Mouse (Mus musculus) kidney, postnatal 0 days (tissue): Measurements from ENCODE around the gene Slc37a4. TPM values are rescaled to one million over a fixed set of nuclear protein-coding genes. Genes with fewer than 3 reads are reported as not detected.
A peak's percentile ranks its signal among the peaks of the same experiment; 100 is the strongest.

ENCODE experiments used
- ATAC-seq: fragments of 200-750 bp; cut with Nextera tagmentation; replicated peaks from 2 replicates; pipeline ENCODE4 v1.8.0; 2017; ENCODE audit warnings: low read depth, moderate number of reproducible peaks, moderate TSS enrichment, moderate library complexity; ENCODE audit not compliant: low FRiP score
- DNase-seq: peaks from one replicate; pipeline ENCODE4 v3.0.0-alpha.2; 2016; ENCODE audit warnings: low spot score
- H3K27ac ChIP-seq: fragments of 300-500 bp; sonication (generic); 2 replicates; pipeline ENCODE4 v1.5.1; 2014; ENCODE audit warnings: mild to moderate bottlenecking
- H3K27me3 ChIP-seq: fragments of 300-500 bp; sonication (generic); 2 replicates; pipeline ENCODE4 v1.6.1; 2014; ENCODE audit warnings: low read length, mixed read lengths; ENCODE audit not compliant: insufficient read depth
- H3K36me3 ChIP-seq: fragments of 300-500 bp; sonication (generic); 2 replicates; pipeline ENCODE4 v1.6.1; 2014; ENCODE audit warnings: low read length, mixed read lengths; ENCODE audit not compliant: insufficient read depth
- H3K4me1 ChIP-seq: fragments of 300-500 bp; sonication (generic); replicated peaks from 2 replicates; pipeline ENCODE4 v1.6.1; 2014; ENCODE audit warnings: antibody characterized with exemption, low read length, mixed read lengths; ENCODE audit not compliant: insufficient read depth
- H3K4me2 ChIP-seq: fragments of 300-500 bp; sonication (generic); 2 replicates; pipeline ENCODE4 v1.6.1; 2014; ENCODE audit warnings: mild to moderate bottlenecking, low read length, moderate library complexity, mixed read lengths
- H3K4me3 ChIP-seq: fragments of 300-500 bp; sonication (generic); replicated peaks from 2 replicates; pipeline ENCODE4 v1.5.1; 2014; ENCODE audit warnings: low read depth, low read length
- H3K9ac ChIP-seq: fragments of 300-500 bp; sonication (generic); 2 replicates; pipeline ENCODE4 v1.6.1; 2014; ENCODE audit warnings: low read depth, low read length
- H3K9me3 ChIP-seq: fragments of 300-500 bp; sonication (generic); replicated peaks from 2 replicates; pipeline ENCODE4 v1.6.1; 2016; ENCODE audit warnings: low read length, inconsistent platforms, mixed read lengths
- CTCF ChIP-seq: IDR thresholded peaks from 2 replicates; pipeline ENCODE4 v1.5.1; 2016; ENCODE audit warnings: antibody characterized with exemption, low read depth, mild to moderate bottlenecking, moderate library complexity
- WGBS: fragments of 180-500 bp; shearing (Covaris S2); extraction: QIAGEN DNeasy Blood & Tissue Kit; methylation state at CpG from one replicate; pipeline ENCODE4 v1.1.7; 2014; 5-methylcytosine and 5-hydroxymethylcytosine counted together
- polyA plus RNA-seq: library from polyadenylated mRNA; unstranded; fragments of >200 nt; fragmentation: Nextera tagmentation; extraction: Ambion mirVana; gene quantifications from 2 replicates; pipeline ENCODE4 v1.2.1, GENCODE M21; 2015

Gene Slc37a4
- 88.7 and 101 TPM in 2 replicates for polyA plus RNA-seq

DNA sequence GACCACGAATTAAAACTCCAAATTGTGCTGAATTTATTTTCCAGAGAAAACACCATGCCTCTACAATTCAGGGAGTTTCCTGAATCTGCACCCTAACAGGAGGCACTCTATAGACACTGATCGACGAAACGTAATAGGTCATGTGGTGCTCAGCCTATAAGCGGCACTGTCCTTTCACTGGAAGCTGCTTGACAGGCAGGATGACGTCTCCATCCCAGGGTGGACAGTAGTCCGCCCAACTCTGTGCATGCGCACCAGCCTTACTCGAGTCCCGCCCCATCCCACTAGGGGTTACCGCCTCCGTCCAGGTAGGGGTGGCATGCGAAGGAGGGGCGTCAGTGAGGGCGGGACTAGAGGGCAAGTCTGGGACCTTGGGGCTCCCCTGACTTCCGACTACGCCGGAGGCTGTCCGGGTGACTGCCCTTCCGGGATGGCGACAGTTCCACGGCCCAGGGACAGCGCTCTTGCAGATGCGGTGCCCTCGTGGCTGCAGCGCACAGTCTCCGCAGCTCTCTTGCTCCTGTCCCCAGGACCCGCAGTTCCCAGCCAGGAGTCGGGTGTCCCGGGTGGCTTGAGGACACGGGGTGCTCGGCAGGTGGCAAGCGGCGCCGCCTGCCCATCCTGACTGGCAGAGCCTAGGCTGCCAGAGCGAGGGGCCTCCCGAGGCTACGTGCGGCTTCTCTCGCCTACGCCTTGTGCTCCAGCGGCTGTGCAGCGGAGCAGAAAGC is at the start of gene Slc37a4:
TSS of gene Slc37a4 (plus strand) at position 169 of the 728 bp plus-strand sequence.
- peak; percentile 41; the same call in 1 of the 2 replicates for TF ChIP-seq CTCF

DNA sequence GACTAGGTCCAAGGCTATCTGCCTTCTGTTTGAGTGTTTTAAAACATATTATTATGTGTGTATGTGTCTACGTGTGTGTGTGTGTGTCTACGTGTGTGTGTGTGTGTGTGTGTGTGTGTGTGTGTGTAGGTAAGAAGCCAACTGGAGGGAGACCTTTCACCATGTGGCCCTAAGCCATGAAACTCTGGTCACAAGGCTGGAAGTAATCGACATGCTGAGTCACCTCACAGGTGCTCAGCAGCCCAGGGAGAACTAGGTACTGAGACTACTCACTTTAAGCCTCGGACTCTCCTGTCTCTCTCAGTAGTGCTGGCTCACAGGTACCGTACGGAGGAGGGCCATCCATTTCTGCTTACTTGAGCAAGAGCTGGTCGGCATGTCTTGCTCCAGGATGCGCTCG is 49.5 kb upstream of the Slc37a4 start:
- no peak overlapping the region for H3K27ac ChIP-seq
- no peak overlapping the region for H3K4me2 ChIP-seq
- no peak for DNase-seq
- peaks cover 5% of the 10 kb centered on the region; the same call in 1 of the 2 replicates for H3K4me1 ChIP-seq
- 91% methylated on average over 9 of the region's 9 CpGs for WGBS
- H3K36me3 ChIP-seq, result peaks cover 30% of the 10 kb centered on the region
- H3K9me3 ChIP-seq, result no peaks in the 10 kb centered on the region
- no peaks in the 10 kb centered on the region for H3K27me3 ChIP-seq
- ATAC-seq, result no peak
- no peak overlapping the region for H3K4me3 ChIP-seq
- no peak overlapping the region for H3K9ac ChIP-seq
- TF ChIP-seq CTCF, result no peak

More for the DNA sequence above, at the start of gene Slc37a4:
- H3K9ac ChIP-seq, result peak within 1 kb of the TSS; percentile 75
- no peaks in the 10 kb centered on the region for H3K27me3 ChIP-seq
- peaks cover 22% of the 10 kb centered on the region for H3K36me3 ChIP-seq
- peak within 1 kb of the TSS; percentile 69 for H3K4me3 ChIP-seq
- peak; percentile 93 for ATAC-seq
- DNase-seq, result peak; percentile 96
- no peaks in the 10 kb centered on the region for H3K9me3 ChIP-seq
- peak within 1 kb of the TSS; percentile 99 for H3K4me2 ChIP-seq
- peaks cover 11% of the 10 kb centered on the region; the same call in 1 of the 2 replicates for H3K4me1 ChIP-seq
- WGBS, result under 1% methylated on average over 43 of the region's 43 CpGs
- H3K27ac ChIP-seq, result peak within 1 kb of the TSS; percentile 91

DNA sequence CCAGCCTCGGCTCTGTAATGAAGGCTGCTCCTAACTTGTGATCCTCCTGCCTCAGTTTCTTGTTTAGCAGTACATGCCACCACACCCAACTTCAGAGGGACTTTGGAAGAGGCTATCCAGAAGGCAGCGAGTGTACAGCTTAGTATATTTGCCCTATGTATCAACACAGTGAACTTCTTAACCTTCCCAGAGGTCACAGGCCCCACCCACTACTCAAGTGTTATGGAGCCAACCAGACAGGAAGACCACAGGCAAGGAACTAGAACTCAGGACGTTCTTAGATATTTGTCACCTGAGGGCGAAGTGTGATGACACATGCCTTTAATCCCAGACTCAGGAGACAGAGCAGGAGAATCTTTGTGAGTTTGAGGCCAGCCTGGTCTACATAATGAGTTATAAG is 49.0 kb upstream of the Slc37a4 start:
- H3K36me3 ChIP-seq, result peaks cover 34% of the 10 kb centered on the region

DNA sequence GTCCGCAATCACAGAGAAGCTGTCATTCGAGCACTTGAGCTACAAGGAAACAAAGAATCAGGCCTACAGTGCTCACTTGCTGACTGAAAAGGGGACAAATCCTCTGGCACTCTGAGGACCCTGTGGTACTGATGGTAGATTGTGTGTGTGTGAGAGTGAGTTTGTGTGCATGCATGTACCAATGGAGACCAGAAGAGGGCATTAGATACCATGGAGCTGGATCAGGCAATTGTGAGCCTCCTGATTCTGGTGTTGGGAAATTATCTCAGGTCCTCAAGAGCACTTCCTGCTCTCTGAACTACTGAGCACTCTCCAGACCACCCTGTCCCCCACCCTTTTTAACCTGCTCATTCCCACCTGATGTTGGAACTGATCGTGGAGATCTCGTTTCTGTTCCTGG is 48.1 kb upstream of the Slc37a4 start:
- 95% methylated on average over 4 of the region's 4 CpGs for WGBS
- Histone ChIP-seq H3K27me3 (no peaks in the 10 kb centered on the region), H3K4me1 (no peaks in the 10 kb centered on the region), H3K4me3 (no peak overlapping the region), H3K4me2 (no peak overlapping the region), H3K9me3 (no peaks in the 10 kb centered on the region), H3K36me3 (peaks cover 36% of the 10 kb centered on the region), H3K9ac (no peak overlapping the region), H3K27ac (no peak overlapping the region)
- TF ChIP-seq CTCF, result peak; percentile 34
- no peak for DNase-seq
- ATAC-seq, result no peak

More for the DNA sequence above, 49.0 kb upstream of the Slc37a4 start:
- no peak for TF ChIP-seq CTCF
- no peak overlapping the region for H3K4me3 ChIP-seq
- no peak overlapping the region for H3K9ac ChIP-seq
- H3K4me2 ChIP-seq, result no peak overlapping the region
- H3K27ac ChIP-seq, result no peak overlapping the region
- DNase-seq, result no peak
- 0 out of 2 replicates have a peak, but pooled peaks cover 5% of the 10 kb centered on the region for H3K4me1 ChIP-seq
- no peak for ATAC-seq
- no peaks in the 10 kb centered on the region for H3K27me3 ChIP-seq
- no peaks in the 10 kb centered on the region for H3K9me3 ChIP-seq
- 93% methylated on average over 4 of the region's 4 CpGs for WGBS

DNA sequence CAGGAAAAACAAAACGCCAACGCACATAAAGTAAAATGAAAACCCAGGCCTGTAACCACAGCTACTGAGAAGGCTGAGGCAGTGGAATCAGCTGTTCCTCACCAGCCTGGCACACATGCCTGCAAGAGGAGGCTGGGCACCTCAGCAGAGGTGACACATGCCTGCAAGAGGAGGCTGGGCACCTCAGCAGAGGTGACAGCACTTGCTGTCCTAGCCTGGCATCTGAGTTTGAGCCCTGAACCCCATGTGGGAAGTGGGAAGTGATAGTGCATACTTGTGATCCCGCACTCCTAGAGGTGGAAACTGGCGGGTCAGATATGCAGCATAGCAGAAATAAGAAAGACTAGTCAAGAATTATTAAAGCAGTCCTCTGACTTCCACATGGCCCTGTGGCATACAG is 45.3 kb upstream of the Slc37a4 start:
- no peak for TF ChIP-seq CTCF
- DNase-seq (no peak), ATAC-seq (no peak)
- no peaks in the 10 kb centered on the region for H3K9me3 ChIP-seq
- no peaks in the 10 kb centered on the region for H3K27me3 ChIP-seq
- H3K4me3 ChIP-seq, result no peak overlapping the region
- no peak overlapping the region for H3K9ac ChIP-seq
- WGBS, result 97% methylated on average over 4 of the region's 4 CpGs
- H3K36me3 ChIP-seq, result peaks cover 64% of the 10 kb centered on the region
- no peaks in the 10 kb centered on the region for H3K4me1 ChIP-seq
- no peak overlapping the region for H3K4me2 ChIP-seq
- no peak overlapping the region for H3K27ac ChIP-seq

DNA sequence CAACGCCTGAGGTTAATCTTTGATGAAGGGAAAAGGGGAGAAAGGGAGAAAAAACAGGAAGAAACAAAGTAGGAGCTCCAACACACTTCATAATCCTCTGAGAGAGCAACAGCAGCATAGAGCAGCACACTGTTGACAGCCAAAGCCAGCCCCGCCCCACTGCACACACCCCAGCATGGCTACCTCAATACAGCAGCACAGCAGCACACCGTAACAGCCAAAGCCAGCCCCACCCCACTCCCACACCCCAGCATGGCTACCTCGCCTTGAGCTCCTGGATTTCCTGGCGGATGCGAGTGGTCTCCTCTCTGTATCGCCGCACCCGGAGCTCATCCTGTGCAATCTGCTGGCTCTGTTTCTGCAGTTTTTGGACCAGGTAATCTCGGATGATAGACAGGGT is 44.3 kb upstream of the Slc37a4 start:
- Histone ChIP-seq H3K27me3 (no peaks in the 10 kb centered on the region), H3K36me3 (peaks cover 70% of the 10 kb centered on the region), H3K27ac (no peak overlapping the region), H3K9me3 (no peaks in the 10 kb centered on the region), H3K4me1 (no peaks in the 10 kb centered on the region), H3K4me3 (no peak overlapping the region), H3K9ac (no peak overlapping the region), H3K4me2 (no peak overlapping the region)
- WGBS, result 92% methylated on average over 10 of the region's 10 CpGs
- TF ChIP-seq CTCF, result no peak
- ATAC-seq (no peak; the same call in 1 of the 2 replicates), DNase-seq (no peak)
